Mouse (Mus musculus): ENCODE measurements around the gene Olfr620. TPM values are rescaled to one million over a fixed set of nuclear protein-coding genes. Genes with fewer than 3 reads are reported as not detected.

The Olfr620 gene
- polyA plus RNA-seq (2015; fragmentation: Illumina TruSeq; extraction: RNeasy Lipid Tissue Mini Kit (QIAGEN cat#74804); ENCODE audit: insufficient read depth, low replicate concordance) = not detected

DNA sequence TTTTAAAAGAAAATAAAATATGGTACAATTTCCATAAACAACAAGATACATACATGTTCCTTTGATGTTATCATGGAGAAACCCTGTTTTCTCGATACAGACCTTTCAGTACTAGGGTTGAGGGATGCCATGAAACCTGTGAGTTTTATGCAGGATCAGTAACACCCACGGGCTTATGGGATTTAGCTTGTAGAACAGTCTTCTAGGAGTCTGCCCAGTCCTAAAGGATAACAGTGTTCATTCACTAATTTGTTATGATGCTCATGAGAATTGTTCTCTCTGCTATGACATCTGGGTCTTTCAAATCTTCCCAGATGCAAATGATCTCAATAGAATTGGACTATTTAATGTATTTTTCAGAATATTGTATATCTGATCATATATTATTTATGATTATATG lies at the start of gene Olfr620:
Gene Olfr620 (minus strand): TSS at position 101 of the 400 bp plus-strand sequence.

DNA sequence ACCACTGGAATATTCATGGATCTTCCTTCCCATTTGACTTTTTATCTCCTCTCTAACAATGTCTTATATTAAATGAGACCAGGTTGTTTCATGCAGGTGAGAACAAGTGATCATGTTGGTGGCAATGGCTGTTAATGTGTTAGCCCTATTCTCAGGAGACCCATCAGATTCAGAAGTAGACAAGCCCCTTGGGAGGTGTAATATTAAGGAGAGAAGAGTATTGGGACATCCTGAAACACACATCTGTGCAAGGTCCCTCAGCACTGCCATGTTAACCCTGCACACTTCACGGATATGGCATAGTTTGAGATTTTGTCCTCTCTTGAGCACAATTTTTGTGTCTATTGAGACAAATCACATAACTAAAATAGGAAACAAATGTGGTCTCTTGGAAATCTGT lies 30.3 kb upstream of the Olfr620 start, which contains the start of gene Olfr622:
Gene Olfr622 (minus strand): TSS at position 101 of the 400 bp plus-strand sequence.

DNA sequence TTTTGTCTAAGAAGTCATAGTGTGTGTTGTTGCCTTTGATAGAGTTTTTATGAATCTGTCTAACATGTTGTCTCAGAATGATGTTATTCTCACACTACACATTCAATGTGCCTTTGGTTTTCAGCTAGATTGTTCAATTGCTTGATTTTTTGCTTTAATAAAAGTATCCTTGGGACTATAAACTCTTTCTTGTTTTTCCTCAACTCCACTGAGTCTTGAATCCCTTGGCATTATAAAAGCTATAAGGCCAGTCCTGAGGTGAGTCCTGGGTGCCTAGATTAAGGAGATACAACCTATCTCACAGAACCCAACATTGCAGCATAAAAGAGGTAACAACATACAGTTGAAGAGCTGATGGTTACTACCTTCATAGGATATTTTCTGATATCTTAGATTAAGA lies 12.1 kb downstream of the Olfr620 start, which contains the start of gene Olfr619:
Gene Olfr619 (plus strand): TSS at position 301 of the 400 bp plus-strand sequence.

DNA sequence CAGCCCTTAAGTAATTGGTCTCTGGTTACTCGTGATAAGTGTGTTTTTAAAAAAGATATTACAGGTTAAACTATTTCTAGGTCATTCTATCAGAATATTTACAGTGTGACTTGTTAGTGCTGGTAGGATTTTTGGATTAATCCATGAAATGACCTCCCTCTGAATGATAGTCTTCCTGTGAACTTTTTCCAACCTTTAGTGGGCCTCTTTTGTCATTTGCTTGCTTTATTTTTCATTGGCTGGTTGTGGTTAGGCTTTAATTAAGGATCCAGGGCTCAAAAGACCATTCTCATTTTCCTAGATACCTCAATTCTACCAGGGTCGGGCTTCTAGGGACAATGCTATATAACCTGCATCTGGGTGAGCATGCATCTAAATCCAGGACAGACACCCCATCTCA lies 22.5 kb downstream of the Olfr620 start, which contains the start of gene Olfr618:
Gene Olfr618 (plus strand): TSS at position 301 of the 400 bp plus-strand sequence.

DNA sequence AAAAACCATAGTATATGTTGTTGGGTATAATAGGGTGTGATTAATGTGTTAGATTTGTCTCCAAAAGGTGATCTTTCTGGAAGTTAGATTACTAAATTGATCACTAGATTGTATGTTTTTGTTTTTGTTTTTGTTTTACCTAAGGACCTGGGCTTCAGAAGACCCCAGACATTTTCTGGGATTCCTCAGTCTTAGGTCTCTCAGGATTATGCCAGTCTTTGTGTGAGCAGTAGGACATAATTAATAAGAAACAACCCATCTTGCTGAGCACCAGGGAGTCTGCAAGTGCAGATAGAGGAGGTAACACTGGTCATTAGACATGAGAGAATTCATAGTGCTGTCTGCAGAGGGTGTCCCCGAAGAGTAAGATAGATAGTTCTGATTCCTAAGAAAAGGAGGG lies 39.6 kb downstream of the Olfr620 start, which contains the start of gene Olfr617:
Gene Olfr617 (plus strand): TSS at position 301 of the 400 bp plus-strand sequence.

DNA sequence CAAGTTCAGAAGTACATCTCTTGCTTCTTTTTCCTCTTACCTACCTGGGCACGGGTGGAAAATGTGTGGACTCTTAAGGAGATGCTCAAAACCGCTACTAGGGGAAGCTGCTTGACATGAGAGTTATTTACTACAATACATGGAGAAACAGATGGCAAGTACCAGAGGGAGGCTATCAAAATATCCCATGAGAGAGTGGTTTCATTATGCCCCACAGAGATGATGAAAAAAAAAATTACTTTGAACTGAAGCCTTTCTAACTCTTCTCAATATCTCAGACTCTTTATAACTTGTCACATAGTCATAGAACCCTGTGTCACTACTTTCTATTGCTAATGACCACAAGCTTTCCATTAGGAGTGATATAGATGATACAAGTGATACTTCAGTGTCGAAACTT lies 43.3 kb downstream of the Olfr620 start, which contains the start of gene Olfr616:
Gene Olfr616 (minus strand): TSS at position 101 of the 400 bp plus-strand sequence.

DNA sequence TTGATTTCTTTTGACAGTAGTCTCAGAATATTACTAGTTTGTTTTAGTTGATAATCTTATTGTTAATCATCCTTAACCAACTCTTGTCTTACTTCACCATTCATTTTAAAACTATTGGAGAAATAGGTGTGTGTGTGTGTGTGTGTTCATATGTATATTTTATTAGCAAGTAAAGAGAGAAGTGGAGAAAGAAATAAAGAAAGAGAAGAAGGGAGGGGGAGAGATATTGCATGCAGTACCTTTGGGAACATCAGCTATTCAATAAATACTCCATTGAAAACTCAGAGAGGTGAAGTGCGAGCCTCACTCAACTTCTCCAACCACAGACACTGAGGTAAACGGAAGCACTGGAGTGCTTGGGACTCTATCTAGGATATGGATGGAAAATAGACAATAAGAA lies 56.6 kb downstream of the Olfr620 start, which contains the start of gene Olfr615:
Gene Olfr615 (plus strand): TSS at position 301 of the 400 bp plus-strand sequence.

Other genes with a start within 250 kb of the Olfr620 start
- not detected for gene Olfr601, start 249.9 kb downstream of the Olfr620 start, polyA plus RNA-seq (2015; fragmentation: Illumina TruSeq; extraction: RNeasy Lipid Tissue Mini Kit (QIAGEN cat#74804); ENCODE audit: insufficient read depth, low replicate concordance)
- not detected for gene Olfr603, start 226.4 kb downstream of the Olfr620 start, polyA plus RNA-seq (2015; fragmentation: Illumina TruSeq; extraction: RNeasy Lipid Tissue Mini Kit (QIAGEN cat#74804); ENCODE audit: insufficient read depth, low replicate concordance)
- gene Usp17lc, start 197.5 kb downstream of the Olfr620 start, polyA plus RNA-seq (2015; fragmentation: Illumina TruSeq; extraction: RNeasy Lipid Tissue Mini Kit (QIAGEN cat#74804); ENCODE audit: insufficient read depth, low replicate concordance) = not detected
- gene Olfr605, start 167.1 kb downstream of the Olfr620 start, polyA plus RNA-seq (2015; fragmentation: Illumina TruSeq; extraction: RNeasy Lipid Tissue Mini Kit (QIAGEN cat#74804); ENCODE audit: insufficient read depth, low replicate concordance) = not detected
- not detected for gene Olfr606, start 163.5 kb downstream of the Olfr620 start, polyA plus RNA-seq (2015; fragmentation: Illumina TruSeq; extraction: RNeasy Lipid Tissue Mini Kit (QIAGEN cat#74804); ENCODE audit: insufficient read depth, low replicate concordance)
- not detected for gene Olfr607, start 148.4 kb downstream of the Olfr620 start, polyA plus RNA-seq (2015; fragmentation: Illumina TruSeq; extraction: RNeasy Lipid Tissue Mini Kit (QIAGEN cat#74804); ENCODE audit: insufficient read depth, low replicate concordance)
- gene Olfr608, start 142.7 kb downstream of the Olfr620 start, polyA plus RNA-seq (2015; fragmentation: Illumina TruSeq; extraction: RNeasy Lipid Tissue Mini Kit (QIAGEN cat#74804); ENCODE audit: insufficient read depth, low replicate concordance) = not detected
- not detected for gene Olfr609, start 114.5 kb downstream of the Olfr620 start, polyA plus RNA-seq (2015; fragmentation: Illumina TruSeq; extraction: RNeasy Lipid Tissue Mini Kit (QIAGEN cat#74804); ENCODE audit: insufficient read depth, low replicate concordance)
- gene Olfr610, start 100.4 kb downstream of the Olfr620 start, polyA plus RNA-seq (2015; fragmentation: Illumina TruSeq; extraction: RNeasy Lipid Tissue Mini Kit (QIAGEN cat#74804); ENCODE audit: insufficient read depth, low replicate concordance) = not detected
- not detected for gene Olfr611, start 91.7 kb downstream of the Olfr620 start, polyA plus RNA-seq (2015; fragmentation: Illumina TruSeq; extraction: RNeasy Lipid Tissue Mini Kit (QIAGEN cat#74804); ENCODE audit: insufficient read depth, low replicate concordance)
- gene Olfr612, start 69.8 kb downstream of the Olfr620 start, polyA plus RNA-seq (2015; fragmentation: Illumina TruSeq; extraction: RNeasy Lipid Tissue Mini Kit (QIAGEN cat#74804); ENCODE audit: insufficient read depth, low replicate concordance) = not detected
- not detected for gene Olfr613, start 64.5 kb downstream of the Olfr620 start, polyA plus RNA-seq (2015; fragmentation: Illumina TruSeq; extraction: RNeasy Lipid Tissue Mini Kit (QIAGEN cat#74804); ENCODE audit: insufficient read depth, low replicate concordance)
- gene Olfr615, start 56.5 kb downstream of the Olfr620 start, polyA plus RNA-seq (2015; fragmentation: Illumina TruSeq; extraction: RNeasy Lipid Tissue Mini Kit (QIAGEN cat#74804); ENCODE audit: insufficient read depth, low replicate concordance) = not detected
- not detected for gene Olfr616, start 43.4 kb downstream of the Olfr620 start, polyA plus RNA-seq (2015; fragmentation: Illumina TruSeq; extraction: RNeasy Lipid Tissue Mini Kit (QIAGEN cat#74804); ENCODE audit: insufficient read depth, low replicate concordance)
- gene Olfr617, start 39.5 kb downstream of the Olfr620 start, polyA plus RNA-seq (2015; fragmentation: Illumina TruSeq; extraction: RNeasy Lipid Tissue Mini Kit (QIAGEN cat#74804); ENCODE audit: insufficient read depth, low replicate concordance) = not detected
- gene Olfr618, start 22.4 kb downstream of the Olfr620 start, polyA plus RNA-seq (2015; fragmentation: Illumina TruSeq; extraction: RNeasy Lipid Tissue Mini Kit (QIAGEN cat#74804); ENCODE audit: insufficient read depth, low replicate concordance) = not detected
- gene Olfr619, start 12.0 kb downstream of the Olfr620 start, polyA plus RNA-seq (2015; fragmentation: Illumina TruSeq; extraction: RNeasy Lipid Tissue Mini Kit (QIAGEN cat#74804); ENCODE audit: insufficient read depth, low replicate concordance) = not detected
- gene Olfr622, start 30.2 kb upstream of the Olfr620 start, polyA plus RNA-seq (2015; fragmentation: Illumina TruSeq; extraction: RNeasy Lipid Tissue Mini Kit (QIAGEN cat#74804); ENCODE audit: insufficient read depth, low replicate concordance) = not detected
- gene Olfr623, start 51.2 kb upstream of the Olfr620 start, polyA plus RNA-seq (2015; fragmentation: Illumina TruSeq; extraction: RNeasy Lipid Tissue Mini Kit (QIAGEN cat#74804); ENCODE audit: insufficient read depth, low replicate concordance) = not detected
- 0.14 TPM for gene Olfr624, start 58.7 kb upstream of the Olfr620 start, polyA plus RNA-seq (2015; fragmentation: Illumina TruSeq; extraction: RNeasy Lipid Tissue Mini Kit (QIAGEN cat#74804); ENCODE audit: insufficient read depth, low replicate concordance)
- not detected for gene Olfr625-ps1, start 70.2 kb upstream of the Olfr620 start, polyA plus RNA-seq (2015; fragmentation: Illumina TruSeq; extraction: RNeasy Lipid Tissue Mini Kit (QIAGEN cat#74804); ENCODE audit: insufficient read depth, low replicate concordance)
- gene Olfr243, start 102.1 kb upstream of the Olfr620 start, polyA plus RNA-seq (2015; fragmentation: Illumina TruSeq; extraction: RNeasy Lipid Tissue Mini Kit (QIAGEN cat#74804); ENCODE audit: insufficient read depth, low replicate concordance) = not detected
- gene Olfr628, start 117.8 kb upstream of the Olfr620 start, polyA plus RNA-seq (2015; fragmentation: Illumina TruSeq; extraction: RNeasy Lipid Tissue Mini Kit (QIAGEN cat#74804); ENCODE audit: insufficient read depth, low replicate concordance) = not detected
- not detected for gene Olfr629, start 132.4 kb upstream of the Olfr620 start, polyA plus RNA-seq (2015; fragmentation: Illumina TruSeq; extraction: RNeasy Lipid Tissue Mini Kit (QIAGEN cat#74804); ENCODE audit: insufficient read depth, low replicate concordance)
- gene Olfr630, start 144.8 kb upstream of the Olfr620 start, polyA plus RNA-seq (2015; fragmentation: Illumina TruSeq; extraction: RNeasy Lipid Tissue Mini Kit (QIAGEN cat#74804); ENCODE audit: insufficient read depth, low replicate concordance) = not detected
- not detected for gene Olfr69, start 159.1 kb upstream of the Olfr620 start, polyA plus RNA-seq (2015; fragmentation: Illumina TruSeq; extraction: RNeasy Lipid Tissue Mini Kit (QIAGEN cat#74804); ENCODE audit: insufficient read depth, low replicate concordance)
- gene Olfr68, start 167.2 kb upstream of the Olfr620 start, polyA plus RNA-seq (2015; fragmentation: Illumina TruSeq; extraction: RNeasy Lipid Tissue Mini Kit (QIAGEN cat#74804); ENCODE audit: insufficient read depth, low replicate concordance) = not detected
- gene Olfr67, start 179.3 kb upstream of the Olfr620 start, polyA plus RNA-seq (2015; fragmentation: Illumina TruSeq; extraction: RNeasy Lipid Tissue Mini Kit (QIAGEN cat#74804); ENCODE audit: insufficient read depth, low replicate concordance) = not detected
- 4,439 TPM for gene Hbb-bt, start 201.5 kb upstream of the Olfr620 start, polyA plus RNA-seq (2015; fragmentation: Illumina TruSeq; extraction: RNeasy Lipid Tissue Mini Kit (QIAGEN cat#74804); ENCODE audit: insufficient read depth, low replicate concordance)
- 24,371 TPM for gene Hbb-bs, start 215.6 kb upstream of the Olfr620 start, polyA plus RNA-seq (2015; fragmentation: Illumina TruSeq; extraction: RNeasy Lipid Tissue Mini Kit (QIAGEN cat#74804); ENCODE audit: insufficient read depth, low replicate concordance)
- not detected for gene Hbb-bh2, start 228.0 kb upstream of the Olfr620 start, polyA plus RNA-seq (2015; fragmentation: Illumina TruSeq; extraction: RNeasy Lipid Tissue Mini Kit (QIAGEN cat#74804); ENCODE audit: insufficient read depth, low replicate concordance)
- gene Hbb-bh1, start 230.6 kb upstream of the Olfr620 start, polyA plus RNA-seq (2015; fragmentation: Illumina TruSeq; extraction: RNeasy Lipid Tissue Mini Kit (QIAGEN cat#74804); ENCODE audit: insufficient read depth, low replicate concordance) = 0.80 TPM
- gene Hbb-y, start 240.7 kb upstream of the Olfr620 start, polyA plus RNA-seq (2015; fragmentation: Illumina TruSeq; extraction: RNeasy Lipid Tissue Mini Kit (QIAGEN cat#74804); ENCODE audit: insufficient read depth, low replicate concordance) = not detected

Data from spleen, adult 10 weeks (tissue).